Mouse (Mus musculus) bone marrow macrophage, adult 2 months (primary cell): ENCODE results near the gene Baz2b. TPM values are rescaled to one million over a fixed set of nuclear protein-coding genes. Genes with fewer than 3 reads are reported as not detected.
A peak's percentile ranks its signal among the peaks of the same experiment; 100 is the strongest.

ENCODE experiments used
- H3K27ac ChIP-seq: 2 replicates; pipeline ENCODE4 v1.5.1; 2012; ENCODE audit warnings: low read depth, low read length; ENCODE audit not compliant: insufficient read depth
- H3K4me1 ChIP-seq: 2 replicates; pipeline ENCODE4 v1.6.1; 2012; ENCODE audit warnings: low read length; ENCODE audit not compliant: control insufficient read depth, insufficient read depth
- H3K4me3 ChIP-seq: 2 replicates; pipeline ENCODE4 v1.5.1; 2012; ENCODE audit warnings: mild to moderate bottlenecking, low read length, moderate library complexity; ENCODE audit not compliant: insufficient read depth
- CTCF ChIP-seq: IDR thresholded peaks from 2 replicates; pipeline ENCODE4 v1.5.1; 2012; ENCODE audit warnings: low read depth, mild to moderate bottlenecking, low read length, moderate library complexity
- POLR2A ChIP-seq: IDR thresholded peaks from 2 replicates; pipeline ENCODE4 v1.6.1; 2012; ENCODE audit warnings: mild to moderate bottlenecking, low read depth, low read length, borderline replicate concordance
- polyA plus RNA-seq: library from polyadenylated mRNA; stranded (reverse); fragments of >200 nt; gene quantifications from 2 replicates; pipeline ENCODE4 v1.2.4, GENCODE M21; 2012; ENCODE audit not compliant: missing spikeins, insufficient read depth, insufficient read length

Baz2b gene
- polyA plus RNA-seq, 1 experiment: 64.7 TPM

DNA sequence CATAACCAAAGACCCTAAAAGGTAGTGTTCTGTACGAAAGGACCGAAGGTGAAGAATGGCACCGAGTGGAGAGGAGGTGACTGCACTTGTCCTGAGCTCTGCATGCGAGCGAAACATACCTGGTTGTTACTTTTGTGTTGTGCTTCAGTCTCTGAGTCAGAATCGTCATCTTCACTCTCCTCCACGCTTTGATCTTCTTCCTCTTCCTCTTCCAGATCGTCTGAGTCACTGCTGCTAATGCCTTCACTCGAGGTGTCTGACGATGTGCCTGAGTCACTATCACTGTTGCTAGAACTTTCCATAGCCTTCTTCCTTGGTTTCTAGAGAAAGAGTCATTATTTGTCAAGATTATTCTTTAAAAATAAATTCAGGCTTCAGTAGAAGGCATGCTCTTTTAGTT, 240.5 kb downstream of the Baz2b start:
- H3K4me1 ChIP-seq: peaks cover 22% of the 10 kb centered on the region
- H3K27ac ChIP-seq: peak overlapping the region; percentile 18; the same call in 1 of the 2 replicates
- H3K4me3 ChIP-seq: peak overlapping the region; percentile 46
- no peak for TF ChIP-seq POLR2A
- TF ChIP-seq CTCF: no peak

DNA sequence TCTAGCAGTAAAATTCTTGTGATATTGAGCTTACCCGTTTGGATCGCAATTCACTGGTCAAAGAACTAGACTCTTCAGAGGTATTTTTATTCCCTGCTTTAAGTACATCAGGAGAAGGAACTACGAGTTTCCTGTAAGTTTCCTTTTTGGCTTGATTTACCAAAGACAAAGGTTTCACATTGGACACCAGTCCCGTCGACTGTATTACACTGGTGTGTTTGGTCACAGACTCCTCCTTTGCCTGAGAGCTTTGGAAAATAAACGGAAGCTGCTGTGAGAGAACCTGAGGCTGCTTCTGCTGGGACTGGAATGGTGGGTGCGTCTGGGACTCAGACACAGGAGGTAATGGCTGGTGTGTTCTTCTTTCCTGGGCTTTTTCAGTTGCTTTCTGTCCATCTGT, 241.0 kb downstream of the Baz2b start:
- no peak for TF ChIP-seq CTCF
- no peak for TF ChIP-seq POLR2A
- Histone ChIP-seq H3K27ac (peak overlapping the region; percentile 18; the same call in 1 of the 2 replicates), H3K4me1 (peaks cover 20% of the 10 kb centered on the region), H3K4me3 (peak overlapping the region; percentile 46)

DNA sequence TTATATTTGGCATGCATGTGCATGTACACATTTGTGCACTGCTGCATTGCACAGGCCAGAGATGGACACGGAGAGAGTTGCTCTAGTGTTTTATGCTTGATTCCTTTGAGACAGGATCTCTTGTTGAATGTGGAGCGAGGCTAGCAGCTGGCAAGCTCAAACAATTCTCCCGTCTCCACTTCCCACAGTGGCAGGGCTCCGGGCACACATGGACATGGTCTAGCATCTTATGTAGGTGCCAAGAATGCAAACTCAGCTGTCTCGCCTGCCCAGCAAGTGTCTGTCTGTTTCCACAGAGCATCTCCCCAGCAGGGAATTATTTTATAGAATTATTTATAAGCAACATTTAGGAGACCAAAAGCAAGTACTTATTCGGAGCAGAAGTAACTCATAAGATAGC, 243.2 kb downstream of the Baz2b start:
- TF ChIP-seq POLR2A (no peak), CTCF (no peak)
- no peak overlapping the region for H3K4me3 ChIP-seq
- peaks cover 14% of the 10 kb centered on the region for H3K4me1 ChIP-seq
- H3K27ac ChIP-seq: no peak overlapping the region

DNA sequence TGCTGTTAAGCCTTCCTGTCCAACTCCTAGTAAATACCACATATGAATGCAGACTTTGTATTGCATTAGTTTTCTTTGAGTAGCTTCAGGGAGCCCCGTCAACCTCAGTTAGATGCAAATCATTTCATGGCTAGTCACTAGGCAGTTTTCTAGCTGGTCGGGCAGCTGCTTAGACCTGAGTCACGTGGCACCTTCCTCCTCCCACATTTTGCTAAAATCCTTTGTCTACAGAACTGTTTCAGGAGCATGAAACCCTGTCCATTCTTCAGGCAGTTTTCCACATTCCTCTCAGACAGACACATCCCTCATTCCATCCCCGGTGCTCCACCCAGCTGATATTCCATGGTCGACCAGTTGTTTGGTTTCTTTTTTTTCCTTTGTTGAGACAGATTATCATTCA, 246.6 kb downstream of the Baz2b start:
- no peak overlapping the region for H3K4me3 ChIP-seq
- H3K27ac ChIP-seq: no peak overlapping the region
- peaks cover 11% of the 10 kb centered on the region for H3K4me1 ChIP-seq
- TF ChIP-seq CTCF (no peak), POLR2A (no peak)

DNA sequence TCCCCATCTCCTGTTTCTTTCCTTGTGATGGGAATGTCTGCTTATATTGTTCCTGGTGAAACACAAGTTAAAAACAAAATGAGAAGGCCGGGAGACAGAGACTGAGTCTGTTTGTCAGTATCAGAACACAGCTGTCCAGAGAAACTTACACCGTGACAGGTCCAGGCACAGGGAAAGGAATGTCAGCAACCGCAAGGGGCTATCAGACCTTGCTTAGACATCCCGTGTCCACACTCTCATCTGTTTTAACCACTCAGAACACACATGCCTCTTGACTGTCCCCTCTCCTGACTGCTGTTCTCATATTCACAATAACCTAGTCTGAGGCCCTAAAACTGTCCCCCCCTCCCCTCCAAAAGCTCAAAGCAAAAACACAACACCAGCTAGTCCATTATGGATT, 247.1 kb downstream of the Baz2b start:
- TF ChIP-seq CTCF (no peak), POLR2A (no peak)
- Histone ChIP-seq H3K27ac (no peak overlapping the region), H3K4me1 (peaks cover 11% of the 10 kb centered on the region), H3K4me3 (no peak overlapping the region)

DNA sequence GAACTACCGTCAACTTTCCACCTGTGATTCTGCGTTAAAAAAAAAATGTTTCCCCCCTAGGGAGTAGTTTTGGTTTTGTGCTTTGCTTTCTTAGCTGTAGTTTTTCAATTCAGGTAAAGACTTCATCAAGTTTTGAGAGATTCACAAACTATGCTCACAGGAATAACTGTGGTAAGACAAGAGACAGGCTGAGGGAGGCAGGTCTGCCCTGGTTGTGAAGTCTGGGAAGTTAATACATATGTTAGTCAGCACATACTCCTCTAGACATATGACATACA, 249.2 kb downstream of the Baz2b start:
- H3K4me3 ChIP-seq: no peak overlapping the region
- TF ChIP-seq POLR2A: no peak
- TF ChIP-seq CTCF: no peak
- H3K27ac ChIP-seq: peak overlapping the region; percentile 46
- H3K4me1 ChIP-seq: peaks cover 15% of the 10 kb centered on the region

DNA sequence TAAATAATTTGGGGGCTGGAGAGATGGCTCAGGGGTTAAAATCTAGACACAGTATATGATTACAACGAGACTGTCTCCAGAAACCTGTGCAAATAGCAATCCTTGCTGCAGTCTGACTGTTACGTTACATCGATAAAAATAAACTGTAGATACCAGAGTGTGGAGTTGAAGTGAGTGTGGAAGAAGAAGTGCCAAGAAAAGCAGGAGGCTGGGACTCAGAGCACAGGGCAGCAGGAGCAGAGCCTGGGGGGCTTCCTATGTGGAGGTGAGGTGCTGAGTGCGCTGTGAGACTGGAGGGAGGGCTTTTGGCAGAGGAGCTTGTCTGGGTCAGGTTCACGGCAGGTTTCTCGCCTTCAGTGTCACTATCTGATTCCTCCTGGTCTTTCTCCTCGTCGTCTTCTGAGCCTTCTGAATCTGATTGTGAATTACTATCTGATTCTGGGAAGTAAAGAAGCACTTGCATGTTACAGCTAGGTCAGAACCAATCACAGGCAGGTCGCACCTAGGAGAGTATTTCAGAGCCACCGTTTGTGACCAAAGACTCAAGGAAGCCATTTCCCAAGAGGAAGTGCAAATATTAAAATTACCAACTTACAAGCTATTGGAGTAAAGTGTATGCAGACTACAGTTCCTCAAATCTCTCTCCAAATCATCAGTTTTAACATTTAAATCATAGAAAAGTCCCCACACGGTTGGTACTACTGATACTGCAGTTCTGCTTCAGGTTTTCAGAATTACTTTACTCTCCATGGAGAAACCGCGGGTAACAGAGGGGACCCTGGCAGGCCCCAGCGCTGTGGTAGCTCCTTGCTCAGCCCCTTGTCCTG, 249.8 kb downstream of the Baz2b start:
- Histone ChIP-seq H3K27ac (peak overlapping the region; percentile 46), H3K4me1 (peaks cover 16% of the 10 kb centered on the region), H3K4me3 (no peak overlapping the region)
- TF ChIP-seq POLR2A (no peak), CTCF (no peak)

DNA sequence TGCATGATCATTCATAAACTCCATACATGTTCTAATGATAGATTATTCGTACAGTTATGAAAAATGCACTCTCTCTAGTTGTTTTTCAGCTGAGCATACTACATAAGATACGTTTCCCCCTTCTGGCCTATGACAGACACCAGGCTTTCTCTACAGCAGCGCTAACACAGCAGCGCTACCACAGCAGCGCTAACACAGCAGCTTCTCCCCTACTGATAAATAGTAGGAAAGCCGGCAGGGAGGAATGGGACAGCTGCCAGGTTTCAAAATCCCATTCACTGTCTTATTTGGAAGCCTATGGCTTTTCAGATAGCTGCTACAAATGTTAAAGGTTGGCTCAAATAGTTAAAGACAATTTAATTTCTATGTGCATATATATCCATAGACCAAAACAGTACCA, 251.1 kb downstream of the Baz2b start:
- Histone ChIP-seq H3K4me1 (peaks cover 20% of the 10 kb centered on the region), H3K4me3 (no peak overlapping the region), H3K27ac (no peak overlapping the region)
- TF ChIP-seq POLR2A: no peak
- TF ChIP-seq CTCF: no peak

DNA sequence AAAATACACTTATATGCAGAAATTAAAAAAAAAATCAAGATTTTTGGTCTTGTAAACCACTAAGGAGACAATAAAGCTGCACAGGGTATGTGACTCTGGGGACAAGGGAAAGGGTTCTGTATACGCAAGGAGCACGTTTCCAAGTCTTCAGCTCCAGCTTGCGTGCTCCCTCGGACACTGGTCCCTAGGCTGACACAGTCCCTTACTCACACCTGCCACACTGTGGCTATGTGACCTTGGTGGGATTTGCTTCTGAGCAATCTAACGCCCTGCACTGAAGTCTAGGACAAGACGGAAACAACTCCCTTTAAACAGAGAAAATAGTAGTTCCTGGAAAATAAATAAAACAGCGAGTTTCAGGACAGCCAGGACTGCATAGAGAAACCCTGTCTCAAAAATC, 253.7 kb downstream of the Baz2b start:
- Histone ChIP-seq H3K4me1 (peaks cover 20% of the 10 kb centered on the region), H3K27ac (no peak overlapping the region), H3K4me3 (no peak overlapping the region)
- TF ChIP-seq POLR2A (no peak), CTCF (no peak)

DNA sequence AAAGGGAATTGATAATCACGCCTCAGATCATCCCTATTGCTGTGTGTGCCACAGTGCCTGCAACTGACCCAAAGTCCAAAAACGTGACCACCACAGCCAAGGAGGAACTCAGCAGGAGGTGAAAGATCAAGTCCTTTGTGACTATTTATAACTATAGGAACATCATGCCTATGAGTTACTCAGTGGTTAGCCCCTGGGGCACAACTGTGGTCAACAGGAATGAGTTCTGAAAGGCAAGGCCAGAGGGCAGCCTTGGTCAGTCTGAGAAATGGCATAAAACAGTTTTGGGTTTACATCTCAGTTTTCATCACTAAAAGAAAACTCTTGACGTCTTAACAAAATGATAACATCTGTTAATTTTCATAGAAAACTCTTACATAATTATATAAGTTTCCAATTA, 254.8 kb downstream of the Baz2b start:
- TF ChIP-seq CTCF (no peak), POLR2A (no peak)
- Histone ChIP-seq H3K4me3 (no peak overlapping the region), H3K27ac (peak overlapping the region; percentile 12; the same call in 1 of the 2 replicates), H3K4me1 (peaks cover 13% of the 10 kb centered on the region)
